Mouse (Mus musculus) midbrain, embryonic 13.5 days (tissue): ENCODE results near the gene Trpc5. TPM values are rescaled to one million over a fixed set of nuclear protein-coding genes. Genes with fewer than 3 reads are reported as not detected.

Experiments used
- polyA plus RNA-seq: library from polyadenylated mRNA; unstranded; fragments of >200 nt; fragmentation: Nextera tagmentation; extraction: Ambion mirVana; gene quantifications from 2 replicates; pipeline ENCODE4 v1.2.1, GENCODE M21; 2015

Gene Trpc5
- polyA plus RNA-seq, 1 experiment from 2014 or later, result 0.98 TPM

Other genes starting within 250 kb of the Trpc5 start
- not detected in 2 replicates for gene Trpc5os, start 231.6 kb downstream of the Trpc5 start, polyA plus RNA-seq
- 0.50 and 0.57 TPM in 2 replicates for gene Rtl4, start 727 bp upstream of the Trpc5 start, polyA plus RNA-seq